Mouse (Mus musculus) frontal cortex, postnatal 14 days (tissue): ENCODE data around the gene Upb1.
A peak's percentile ranks its signal among the peaks of the same experiment; 100 is the strongest.
"Not testable (repeated sequence)": the region's sequence is repeated elsewhere in the genome, so short reads cannot be mapped to it uniquely, and the experiment has no call there.

ENCODE experiments used
- DNase-seq, 2 experiments: peaks; one replicate each; pipeline ENCODE4 v3.0.0; 2022; ENCODE audit warnings: low spot score in 2 of 2

The Upb1 gene

GRCm38 (mm10) chr10:75456061-75456831, 55.3 kb downstream of the Upb1 start:
- DNase-seq = not testable (repeated sequence)

DNA sequence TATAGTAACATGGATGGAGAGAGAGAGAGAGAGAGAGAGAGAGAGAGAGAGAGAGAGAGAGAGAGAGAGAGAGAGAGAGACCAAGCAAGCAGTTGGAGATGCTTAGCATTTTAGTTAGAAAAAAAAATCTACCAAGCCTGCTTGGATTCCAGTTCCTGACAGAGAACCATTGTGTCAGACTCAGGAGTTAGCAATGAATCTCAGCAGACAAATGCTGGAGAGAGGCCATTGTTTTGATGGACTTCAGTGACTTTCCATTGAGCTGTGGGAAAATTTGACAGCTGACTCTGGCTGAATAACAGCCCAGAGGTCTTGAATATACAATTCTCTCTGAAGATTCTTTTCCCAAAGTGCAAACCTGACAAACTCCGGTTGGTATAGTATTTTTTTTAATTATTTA, 56.9 kb downstream of the Upb1 start:
- DNase-seq = no peak

DNA sequence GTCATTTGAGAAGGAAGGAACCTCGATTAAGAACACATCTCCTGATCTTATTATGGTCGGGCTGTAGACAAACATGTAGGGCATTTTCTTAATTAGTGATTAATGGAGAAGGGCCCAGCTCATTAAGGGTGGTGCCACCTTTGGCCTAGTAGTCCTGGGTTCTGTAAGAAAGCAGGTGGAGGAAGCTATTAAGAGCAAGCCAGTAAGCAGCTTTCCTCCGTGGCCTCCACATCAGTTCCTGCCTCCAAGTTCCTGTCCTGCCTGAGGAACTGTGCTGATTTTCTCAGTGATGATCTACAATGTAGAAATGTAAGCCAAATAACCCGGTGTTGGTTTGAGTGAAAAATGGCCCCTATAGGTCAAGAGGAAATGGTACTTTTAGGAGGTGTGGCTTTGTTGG, 57.4 kb downstream of the Upb1 start:
- DNase-seq = no peak

DNA sequence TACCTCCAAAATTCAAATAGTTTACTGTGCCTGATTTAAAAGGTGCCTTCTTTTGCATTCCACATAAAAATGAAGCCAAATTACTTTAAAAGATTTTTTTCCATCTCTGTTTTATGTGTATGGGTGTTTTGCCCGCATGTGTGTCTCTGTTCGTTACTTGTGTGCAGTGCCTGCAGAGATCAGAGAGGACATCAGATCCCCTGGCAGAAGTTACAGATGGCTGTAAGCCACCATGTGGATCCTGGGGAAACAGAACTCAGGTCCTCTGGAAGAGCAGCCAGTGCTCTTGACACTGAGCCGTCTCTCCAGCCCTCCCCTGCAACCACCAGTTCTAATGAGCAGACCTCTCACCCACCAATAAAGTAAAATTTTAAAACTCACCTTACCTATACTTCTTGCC, 61.8 kb downstream of the Upb1 start:
- no peak for DNase-seq

- no peak for DNase-seq
These were observed 65.1 kb downstream of the Upb1 start for GRCm38 (mm10) chr10:75465781-75466550.

GRCm38 (mm10) chr10:75473411-75473810, 72.5 kb downstream of the Upb1 start:
- DNase-seq = no peak

DNA sequence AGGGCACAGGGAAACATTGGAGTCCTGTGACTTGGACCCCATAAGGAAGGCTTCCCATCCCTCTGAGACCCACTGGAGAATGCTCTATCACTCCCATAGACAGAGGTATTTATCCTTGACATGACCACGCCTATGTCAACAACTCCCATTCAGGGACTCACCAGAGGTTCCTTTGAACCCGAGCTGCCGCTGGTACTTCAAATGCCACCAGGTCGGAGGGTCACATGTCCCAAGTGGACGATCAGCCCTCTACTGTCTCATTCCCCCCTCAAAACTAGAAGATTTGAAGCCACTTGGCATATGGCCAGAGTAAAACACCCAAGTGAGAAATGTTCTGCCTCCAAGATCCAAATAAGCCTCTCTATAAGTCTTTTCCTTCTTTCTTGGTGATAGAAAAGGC, 73.7 kb downstream of the Upb1 start:
- no peak for DNase-seq

DNA sequence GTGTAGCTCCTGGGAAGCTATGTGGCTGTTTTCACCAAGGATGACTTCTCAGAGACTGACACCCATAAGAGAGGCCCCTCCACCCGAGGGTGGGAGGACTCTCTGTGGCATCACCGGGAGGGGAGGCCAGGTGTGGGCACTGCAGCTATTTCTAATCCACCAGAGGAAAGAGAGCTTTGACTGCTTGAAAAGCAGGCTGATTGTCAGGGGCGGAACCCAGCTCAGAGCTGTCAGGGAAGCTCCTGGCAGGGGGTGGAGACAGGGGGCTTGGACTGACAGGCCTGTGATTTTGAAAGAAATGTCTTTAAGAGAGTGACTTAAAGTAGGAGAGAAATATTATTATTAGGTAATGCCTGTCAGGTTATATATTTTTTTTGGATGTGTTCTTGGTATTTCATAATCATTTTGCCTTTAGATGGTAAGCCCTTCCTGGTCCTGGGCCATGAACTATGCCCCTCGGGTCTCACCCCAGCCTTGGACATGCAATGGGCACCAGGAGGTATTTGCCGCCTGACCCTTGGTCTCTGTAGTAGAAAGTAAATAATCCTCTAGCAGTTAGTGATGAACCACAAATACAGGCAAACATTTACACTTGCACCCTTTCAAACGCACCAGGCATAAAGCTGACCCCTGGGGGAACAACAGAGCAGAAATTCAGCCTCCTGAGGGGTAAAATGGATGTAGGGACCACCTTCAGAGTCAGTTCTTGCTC, 74.4 kb downstream of the Upb1 start:
- DNase-seq = not testable (repeated sequence)

- DNase-seq = no peak
These were observed 76.1 kb downstream of the Upb1 start for GRCm38 (mm10) chr10:75477034-75477433.

DNA sequence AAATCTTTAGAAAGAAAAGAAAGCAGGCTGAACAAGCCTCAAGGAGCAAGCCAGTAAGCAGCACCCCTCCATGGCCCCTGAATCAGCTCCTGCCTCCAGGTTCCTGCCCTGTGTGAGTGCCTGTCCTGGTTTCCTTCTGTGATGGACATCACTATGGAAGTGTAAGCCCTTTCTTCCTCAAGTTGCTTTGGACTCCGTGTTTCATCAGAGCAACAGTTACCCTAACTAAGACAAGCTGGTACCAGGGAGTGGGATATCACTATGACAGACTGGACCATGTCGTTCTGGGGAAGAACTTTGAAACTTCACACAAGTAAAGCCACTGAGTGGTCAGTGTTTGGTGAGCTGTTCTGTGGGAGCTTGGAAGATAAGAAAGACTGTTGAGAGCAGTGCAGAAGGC, 79.0 kb downstream of the Upb1 start:
- no peak for DNase-seq

DNA sequence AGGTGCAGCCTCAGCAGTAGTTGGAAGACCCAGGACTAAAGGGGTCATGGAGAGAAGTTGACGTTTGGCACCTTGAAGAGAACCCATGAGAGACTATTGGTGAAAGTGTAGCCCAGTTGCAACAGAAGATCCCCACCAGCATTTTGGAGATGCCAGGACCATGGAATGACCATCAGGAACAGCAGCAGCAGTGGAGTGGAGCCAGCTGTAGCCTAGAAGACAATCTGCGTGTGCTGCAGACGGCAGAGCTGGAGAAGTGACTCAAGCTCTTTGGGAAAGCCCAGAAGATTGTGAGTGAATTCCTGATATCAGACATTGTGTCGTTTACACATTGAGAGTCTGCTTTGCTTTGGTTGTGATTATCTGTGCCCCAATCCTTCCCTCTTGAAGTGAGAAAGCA, 80.8 kb downstream of the Upb1 start:
- no peak for DNase-seq

GRCm38 (mm10) chr10:75482271-75482670, 81.4 kb downstream of the Upb1 start:
- no peak for DNase-seq

DNA sequence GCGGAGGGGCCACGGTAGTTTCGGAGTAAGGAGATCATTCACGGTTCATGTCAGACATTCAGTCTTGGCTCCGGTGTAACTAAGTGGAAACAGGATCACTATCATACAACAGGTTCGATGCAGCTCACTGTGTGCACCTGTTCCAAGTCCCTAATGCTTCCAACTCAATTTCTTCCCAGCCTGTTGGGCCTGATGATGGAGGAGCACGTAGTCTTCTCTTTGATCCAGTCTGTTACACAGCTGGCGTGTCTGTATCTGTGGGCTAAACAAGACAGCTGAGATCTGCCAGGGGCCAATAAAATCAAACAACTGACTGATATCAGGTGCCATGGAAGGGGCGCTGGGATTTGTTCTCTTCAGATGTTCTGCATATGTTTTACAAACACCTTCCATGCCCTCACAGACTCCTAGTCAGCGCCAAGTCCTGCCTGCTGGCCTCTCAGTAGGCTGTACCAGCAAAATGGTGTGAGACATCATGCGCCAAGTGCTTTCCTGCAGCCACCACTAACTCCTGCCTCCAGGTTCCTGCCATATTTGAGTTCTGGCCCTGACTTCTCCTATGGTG, 82.1 kb downstream of the Upb1 start:
- no peak for DNase-seq

GRCm38 (mm10) chr10:75484066-75484465, 83.2 kb downstream of the Upb1 start:
- no peak for DNase-seq

GRCm38 (mm10) chr10:75484767-75485166, 83.9 kb downstream of the Upb1 start:
- DNase-seq = no peak

GRCm38 (mm10) chr10:75486086-75486979, 85.4 kb downstream of the Upb1 start:
- peak; percentile 49 to 83 for DNase-seq

GRCm38 (mm10) chr10:75487131-75487530, 86.2 kb downstream of the Upb1 start:
- no peak for DNase-seq

DNA sequence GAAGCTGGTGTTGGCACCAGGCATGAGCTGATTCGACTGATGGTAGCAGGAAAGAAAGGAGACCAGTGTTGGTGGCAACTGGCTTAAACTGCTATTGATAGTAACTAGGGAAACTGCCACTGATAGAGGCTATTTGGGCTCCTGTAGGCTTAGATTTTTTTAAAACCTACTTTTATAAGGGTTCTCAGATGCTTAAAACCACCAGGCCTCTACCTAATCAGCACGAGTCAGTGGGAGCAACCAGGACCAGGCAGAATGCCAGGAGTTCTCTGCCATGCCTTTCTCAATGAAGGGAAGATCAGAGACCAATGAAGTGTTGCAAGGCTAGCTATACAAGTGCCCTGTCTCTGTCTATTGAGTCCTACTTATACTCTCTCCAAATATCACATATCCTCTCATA, 88.6 kb downstream of the Upb1 start:
- DNase-seq = no peak

GRCm38 (mm10) chr10:75490731-75491130, 89.8 kb downstream of the Upb1 start:
- DNase-seq = no peak
